Mouse (Mus musculus) CD4-positive, CD25-positive, alpha-beta regulatory T cell, adult 4 months (primary cell): ENCODE data around the gene Tmprss4. TPM values are rescaled to one million over a fixed set of nuclear protein-coding genes. Genes with fewer than 3 reads are reported as not detected.

Source experiments
- ATAC-seq: one replicate; pipeline ENCODE4 v1.8.0; 2017
- polyA plus RNA-seq, 2 experiments: library from polyadenylated mRNA; unstranded; fragments of 100-300 nt; shearing (Covaris generic); gene quantifications; one replicate each; pipeline ENCODE4 v1.2.1; 2017

Tmprss4 gene
- polyA plus RNA-seq, result not detected

- peak; percentile 64 for ATAC-seq
Measured at GRCm38 (mm10) chr9:45203797-45204410, at the start of gene Tmprss4. Tmprss4 (minus strand) TSS chr9:45204092.

GRCm38 (mm10) chr9:45252395-45252794, 48.5 kb upstream of the Tmprss4 start:
- ATAC-seq, result peak; percentile 10

GRCm38 (mm10) chr9:45251990-45252389, 48.1 kb upstream of the Tmprss4 start:
- peak; percentile 61 for ATAC-seq

GRCm38 (mm10) chr9:45251281-45251680, 47.4 kb upstream of the Tmprss4 start:
- peak; percentile 79 for ATAC-seq

GRCm38 (mm10) chr9:45250306-45250705, 46.4 kb upstream of the Tmprss4 start:
- ATAC-seq, result no peak

GRCm38 (mm10) chr9:45247536-45247935, 43.6 kb upstream of the Tmprss4 start:
- peak; percentile 27 for ATAC-seq

GRCm38 (mm10) chr9:45246060-45246459, 42.2 kb upstream of the Tmprss4 start:
- ATAC-seq, result peak; percentile 54

GRCm38 (mm10) chr9:45245432-45245831, 41.5 kb upstream of the Tmprss4 start:
- ATAC-seq, result no peak

GRCm38 (mm10) chr9:45241397-45241796, 37.5 kb upstream of the Tmprss4 start:
- ATAC-seq, result peak; percentile 73

GRCm38 (mm10) chr9:45236744-45237143, 32.9 kb upstream of the Tmprss4 start:
- no peak for ATAC-seq

- ATAC-seq, result peak; percentile 41
Measured at GRCm38 (mm10) chr9:45235668-45236227, 31.9 kb upstream of the Tmprss4 start.

- peak; percentile 98 for ATAC-seq
Measured at GRCm38 (mm10) chr9:45229359-45229758, 25.5 kb upstream of the Tmprss4 start.

GRCm38 (mm10) chr9:45221567-45221966, 17.7 kb upstream of the Tmprss4 start:
- ATAC-seq, result peak; percentile 90

- ATAC-seq, result no peak
Measured at GRCm38 (mm10) chr9:45219644-45220043, 15.8 kb upstream of the Tmprss4 start.

- ATAC-seq, result no peak
Measured at GRCm38 (mm10) chr9:45215526-45216179, 11.8 kb upstream of the Tmprss4 start.

- ATAC-seq, result no peak
Measured at GRCm38 (mm10) chr9:45212001-45212400, 8.1 kb upstream of the Tmprss4 start.

GRCm38 (mm10) chr9:45207015-45207743, 3.3 kb upstream of the Tmprss4 start:
- ATAC-seq, result peak; percentile 63

- no peak for ATAC-seq
Measured at GRCm38 (mm10) chr9:45206121-45206520, 2.2 kb upstream of the Tmprss4 start.

- ATAC-seq, result no peak
Measured at GRCm38 (mm10) chr9:45205143-45205542, 1.3 kb upstream of the Tmprss4 start.

- peak; percentile 54 for ATAC-seq
Measured at GRCm38 (mm10) chr9:45202021-45202798, 1.7 kb downstream of the Tmprss4 start.

- no peak for ATAC-seq
Measured at GRCm38 (mm10) chr9:45201319-45201947, 2.5 kb downstream of the Tmprss4 start.

GRCm38 (mm10) chr9:45197549-45197948, 6.3 kb downstream of the Tmprss4 start:
- ATAC-seq, result no peak
